Mouse (Mus musculus) frontal cortex, adult 2 months (tissue): ENCODE results near the gene Ankrd63. TPM values are rescaled to one million over a fixed set of nuclear protein-coding genes. Genes with fewer than 3 reads are reported as not detected.

Source experiments
- DNase-seq, 2 experiments: peaks; one replicate each; pipeline ENCODE4 v3.0.0; 2022; ENCODE audit warnings: low spot score in 1 of 2; ENCODE audit errors: extremely low spot score in 1 of 2
- polyA plus RNA-seq: library from polyadenylated mRNA; depleted of rRNA; stranded (reverse); fragments of >200 nt; gene quantifications from 2 replicates; pipeline ENCODE4 v1.2.3, GENCODE M21; 2012

Ankrd63 gene
- polyA plus RNA-seq, 1 experiment, result 24.3 TPM

- DNase-seq, result no peak
Measured at GRCm38 (mm10) chr2:118727911-118728310, 24.1 kb upstream of the Ankrd63 start.

GRCm38 (mm10) chr2:118726873-118727272 is 23.1 kb upstream of the Ankrd63 start:
- no peak for DNase-seq

GRCm38 (mm10) chr2:118725511-118725910 is 21.7 kb upstream of the Ankrd63 start:
- no peak for DNase-seq

GRCm38 (mm10) chr2:118723693-118724486 is 20.1 kb upstream of the Ankrd63 start:
- no peak for DNase-seq

- DNase-seq, result no peak
Measured at GRCm38 (mm10) chr2:118716677-118717076, 12.9 kb upstream of the Ankrd63 start.

- peak; percentile 70 to 86 for DNase-seq
Measured at GRCm38 (mm10) chr2:118714230-118714629, 10.5 kb upstream of the Ankrd63 start.

- DNase-seq, result no peak
Measured at GRCm38 (mm10) chr2:118713631-118714030, 9.9 kb upstream of the Ankrd63 start.

GRCm38 (mm10) chr2:118711038-118711494 is 7.3 kb upstream of the Ankrd63 start:
- peak in 1 of 2 experiments; percentile 55 for DNase-seq

GRCm38 (mm10) chr2:118709655-118710221 is 6.0 kb upstream of the Ankrd63 start:
- no peak for DNase-seq

GRCm38 (mm10) chr2:118708472-118708871 is 4.7 kb upstream of the Ankrd63 start:
- DNase-seq, result no peak

GRCm38 (mm10) chr2:118706436-118706835 is 2.7 kb upstream of the Ankrd63 start:
- DNase-seq, result peak in 1 of 2 experiments; percentile 66

GRCm38 (mm10) chr2:118702883-118703761 is 641 bp downstream of the Ankrd63 start:
- no peak for DNase-seq

GRCm38 (mm10) chr2:118701971-118702882 is 1.5 kb downstream of the Ankrd63 start:
- no peak for DNase-seq

GRCm38 (mm10) chr2:118701161-118701560 is 2.6 kb downstream of the Ankrd63 start:
- DNase-seq, result no peak

- DNase-seq, result peak in 1 of 2 experiments; percentile 83
Measured at GRCm38 (mm10) chr2:118700179-118701062, 3.3 kb downstream of the Ankrd63 start.

- no peak for DNase-seq
Measured at GRCm38 (mm10) chr2:118697955-118698354, 5.8 kb downstream of the Ankrd63 start.

- no peak for DNase-seq
Measured at GRCm38 (mm10) chr2:118697311-118697877, 6.4 kb downstream of the Ankrd63 start.

- DNase-seq, result no peak
Measured at GRCm38 (mm10) chr2:118696451-118697308, 7.1 kb downstream of the Ankrd63 start.
